Mouse (Mus musculus) CH12.LX (cell line): Measurements from ENCODE around the gene Lactbl1. TPM values are rescaled to one million over a fixed set of nuclear protein-coding genes. Genes with fewer than 3 reads are reported as not detected.

Experiments used
- DNase-seq: peaks from one replicate; pipeline ENCODE4 v3.0.0-alpha.2; 2013; ENCODE audit errors: extremely low read depth
- H3K27ac ChIP-seq: 2 replicates; pipeline ENCODE4 v1.5.1; 2012; ENCODE audit warnings: low read depth, mild to moderate bottlenecking, control low read depth, moderate library complexity; ENCODE audit not compliant: insufficient read depth
- H3K27me3 ChIP-seq: replicated peaks from 2 replicates; pipeline ENCODE3; 2012; ENCODE audit warnings: inconsistent platforms
- H3K36me3 ChIP-seq, 2 experiments: replicated peaks in 1 of 2; 2 replicates each; pipeline versions ENCODE3 to v1.6.1; 2012; ENCODE audit warnings: inconsistent platforms in 1 of 2, low read length in 1 of 2, mild to moderate bottlenecking in 1 of 2, mixed read lengths in 1 of 2, moderate library complexity in 1 of 2; ENCODE audit not compliant: control insufficient read depth in 1 of 2, insufficient read depth in 1 of 2
- H3K4me1 ChIP-seq, 2 experiments: 2 replicates each; pipeline ENCODE4 v1.6.1; 2012; ENCODE audit warnings: inconsistent platforms in 1 of 2, moderate library complexity in 1 of 2; ENCODE audit not compliant: insufficient read depth in 2 of 2, control insufficient read depth in 1 of 2
- H3K4me2 ChIP-seq: 2 replicates; pipeline ENCODE4 v1.6.1; 2012; ENCODE audit warnings: low read depth, mild to moderate bottlenecking, control low read depth; ENCODE audit not compliant: poor library complexity, insufficient read depth, severe bottlenecking
- H3K4me3 ChIP-seq, 3 experiments: fragments of 150-350 bp in 1 of 3; sonication (generic) in 1 of 3; replicated peaks in 1 of 3; 2 replicates each; pipeline versions ENCODE3 to v1.5.1; 2011 to 2012; ENCODE audit warnings: low read depth in 2 of 3, low read length in 2 of 3, mild to moderate bottlenecking in 2 of 3, moderate library complexity in 2 of 3, control low read depth in 1 of 3, improper control_type of control experiment in 1 of 3, inconsistent platforms in 1 of 3, mixed read lengths in 1 of 3; ENCODE audit not compliant: poor library complexity in 1 of 3
- H3K79me2 ChIP-seq: replicated peaks from 2 replicates; pipeline ENCODE4 v1.6.1; 2012; ENCODE audit warnings: mild to moderate bottlenecking, moderate library complexity; ENCODE audit not compliant: control insufficient read depth, poor library complexity, insufficient read depth, severe bottlenecking; ENCODE audit errors: extremely low read depth
- H3K9ac ChIP-seq: 2 replicates; pipeline ENCODE4 v1.6.1; 2012; ENCODE audit warnings: low read depth, mild to moderate bottlenecking, control low read depth, moderate library complexity; ENCODE audit not compliant: insufficient read depth
- H3K9me3 ChIP-seq: replicated peaks from 2 replicates; pipeline ENCODE3; 2012; ENCODE audit warnings: low read length, inconsistent platforms, mixed read lengths
- CHD1 ChIP-seq: IDR thresholded peaks from 2 replicates; pipeline ENCODE4 v1.6.1; 2012; ENCODE audit warnings: low read depth, low read length, improper control_type of control experiment, inconsistent platforms
- CHD2 ChIP-seq: IDR thresholded peaks from 2 replicates; pipeline ENCODE4 v1.6.1; 2011; ENCODE audit warnings: low read length, improper control_type of control experiment
- ELF1 ChIP-seq: IDR thresholded peaks from 2 replicates; pipeline ENCODE4 v1.6.1; 2014; ENCODE audit warnings: low read depth, mild to moderate bottlenecking, inconsistent platforms, low read length, improper control_type of control experiment
- EP300 ChIP-seq: IDR thresholded peaks from 2 replicates; pipeline ENCODE4 v1.6.1; 2011; ENCODE audit warnings: low read length, improper control_type of control experiment
- IRF4 ChIP-seq: IDR thresholded peaks from 2 replicates; pipeline ENCODE4 v1.6.1; 2014; ENCODE audit warnings: low read depth, mild to moderate bottlenecking, inconsistent platforms, low read length, improper control_type of control experiment
- JUN ChIP-seq: IDR thresholded peaks from 2 replicates; pipeline ENCODE4 v1.6.1; 2011; ENCODE audit warnings: low read depth, mild to moderate bottlenecking, low read length, improper control_type of control experiment, moderate library complexity; ENCODE audit not compliant: insufficient read depth
- JUND ChIP-seq: conservative IDR thresholded peaks from 2 replicates; pipeline ENCODE4 v1.6.1; 2011; ENCODE audit warnings: low read depth, low read length, improper control_type of control experiment
- MAZ ChIP-seq: IDR thresholded peaks from 2 replicates; pipeline ENCODE4 v1.6.1; 2012; ENCODE audit warnings: low read depth, mild to moderate bottlenecking, inconsistent platforms, low read length, improper control_type of control experiment, moderate library complexity
- MEF2A ChIP-seq: IDR thresholded peaks from 2 replicates; pipeline ENCODE4 v1.6.1; 2014; ENCODE audit warnings: low read depth, mild to moderate bottlenecking, inconsistent platforms, low read length, improper control_type of control experiment, borderline replicate concordance
- MXI1 ChIP-seq: IDR thresholded peaks from 2 replicates; pipeline ENCODE4 v1.6.1; 2011; ENCODE audit warnings: mild to moderate bottlenecking, low read depth, low read length, improper control_type of control experiment
- PAX5 ChIP-seq: IDR thresholded peaks from 2 replicates; pipeline ENCODE4 v1.6.1; 2012; ENCODE audit warnings: low read length, inconsistent platforms, mixed read lengths
- POLR2A ChIP-seq: IDR thresholded peaks from 2 replicates; pipeline ENCODE4 v1.6.1; 2011; ENCODE audit warnings: low read depth, mild to moderate bottlenecking, improper control_type of control experiment, low read length
- POLR2AphosphoS2 ChIP-seq: IDR thresholded peaks from 2 replicates; pipeline ENCODE4 v1.6.1; 2011; ENCODE audit warnings: low read depth, low read length, improper control_type of control experiment
- RAD21 ChIP-seq: IDR thresholded peaks from 2 replicates; pipeline ENCODE4 v1.6.1; 2011; ENCODE audit warnings: low read depth, mild to moderate bottlenecking, low read length, improper control_type of control experiment, moderate library complexity
- RCOR1 ChIP-seq: conservative IDR thresholded peaks from 2 replicates; pipeline ENCODE4 v1.6.1; 2012; ENCODE audit warnings: low read depth, mild to moderate bottlenecking, inconsistent platforms, low read length, improper control_type of control experiment
- SIN3A ChIP-seq: IDR thresholded peaks from 2 replicates; pipeline ENCODE4 v1.6.1; 2012; ENCODE audit warnings: low read length, improper control_type of control experiment, inconsistent platforms
- TBP ChIP-seq: conservative IDR thresholded peaks from 2 replicates; pipeline ENCODE4 v1.6.1; 2011; ENCODE audit warnings: low read depth, low read length, improper control_type of control experiment
- TCF12 ChIP-seq: IDR thresholded peaks from 2 replicates; pipeline ENCODE4 v1.6.1; 2014; ENCODE audit warnings: low read depth, mild to moderate bottlenecking, inconsistent platforms, low read length, improper control_type of control experiment
- USF1 ChIP-seq: IDR thresholded peaks from 2 replicates; pipeline ENCODE4 v1.6.1; 2014; ENCODE audit warnings: low read depth, mild to moderate bottlenecking, inconsistent platforms, low read length, improper control_type of control experiment
- USF2 ChIP-seq: conservative IDR thresholded peaks from 2 replicates; pipeline ENCODE4 v1.6.1; 2011; ENCODE audit warnings: low read depth, low read length, improper control_type of control experiment
- ZC3H11A ChIP-seq: IDR thresholded peaks from 2 replicates; pipeline ENCODE4 v1.6.1; 2012; ENCODE audit warnings: low read depth, mild to moderate bottlenecking, inconsistent platforms, low read length, improper control_type of control experiment
- ZKSCAN1 ChIP-seq: IDR thresholded peaks from 2 replicates; pipeline ENCODE4 v1.6.1; 2012; ENCODE audit warnings: low read depth, inconsistent platforms, low read length, improper control_type of control experiment, borderline replicate concordance
- ZMIZ1 ChIP-seq: IDR thresholded peaks from 2 replicates; pipeline ENCODE4 v1.6.1; 2012; ENCODE audit warnings: low read depth, mild to moderate bottlenecking, inconsistent platforms, low read length, improper control_type of control experiment
- dilution Hi-C: fragments of 300-500 bp; cut with MboI; formaldehyde crosslinking; loops from 2 replicates; pipeline ENCODE4 v1.14.3; 2020; ENCODE audit warnings: low sequenced_read_pairs; ENCODE audit not compliant: extremely low pct_unique_long_range_greater_than_20kb, extremely low pct_ligation_motif_present
- in situ Hi-C: fragments of 300-500 bp; cut with MboI; formaldehyde crosslinking; loops from 3 replicates; pipeline ENCODE4 v1.14.3; 2019; ENCODE audit warnings: low sequenced_read_pairs, low pct_ligation_motif_present, low pct_unique_long_range_greater_than_20kb, mixed read lengths
- polyA plus RNA-seq: library from polyadenylated mRNA; unstranded; fragments of >175 nt; gene quantifications from 2 replicates; pipeline ENCODE4 v1.2.1, GENCODE M21; 2012; ENCODE audit warnings: low read depth; ENCODE audit not compliant: insufficient read length
- total RNA-seq, 2 experiments: library from RNA; depleted of rRNA; stranded (reverse); fragments of 300-350 nt in 1 of 2; fragments of >200 nt in 1 of 2; gene quantifications; 2 replicates each; pipeline ENCODE4 v1.2.3; 2012 to 2014

Gene Lactbl1
- total and polyA plus RNA-seq, 3 experiments = not detected

DNA sequence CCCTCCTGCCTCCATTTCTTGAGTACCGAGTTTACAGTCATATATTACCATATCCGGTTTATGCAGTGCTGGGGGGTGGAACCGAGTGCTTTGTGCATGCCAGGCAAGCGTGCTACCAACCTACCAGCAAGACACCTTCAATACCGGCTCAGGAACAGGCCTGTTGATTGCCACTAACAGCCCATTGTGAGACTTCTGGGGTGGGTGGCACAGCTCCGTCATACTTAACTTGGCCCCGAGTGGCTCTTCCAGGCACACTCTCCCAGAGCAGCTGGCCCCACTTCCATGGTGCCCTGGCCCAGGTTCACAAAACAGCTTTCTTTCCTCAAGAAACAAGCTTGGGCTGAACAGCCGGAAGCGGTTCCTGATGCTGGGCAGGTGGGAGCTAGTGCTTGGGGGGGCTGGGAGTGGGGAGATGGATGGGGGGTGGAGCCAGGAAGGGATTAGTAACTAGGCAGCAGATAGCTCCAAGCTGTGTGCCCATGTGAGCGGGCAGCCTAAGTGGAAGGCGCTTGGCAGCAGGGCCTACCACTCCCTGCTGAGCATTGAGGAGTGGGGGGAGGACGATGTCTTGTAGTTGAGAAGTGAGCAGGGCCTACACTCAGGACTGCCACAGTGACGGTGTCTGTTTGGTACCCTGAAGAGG lies 29.6 kb downstream of the Lactbl1 start:
- Histone ChIP-seq H3K4me3 (no peak overlapping the region), H3K4me1 (no peaks in the 10 kb centered on the region), H3K9ac (no peak overlapping the region), H3K9me3 (peaks cover 2% of the 10 kb centered on the region), H3K27ac (no peak overlapping the region), H3K27me3 (peaks cover 73% of the 10 kb centered on the region), H3K79me2 (no peaks in the 10 kb centered on the region), H3K36me3 (no peaks in the 10 kb centered on the region), H3K4me2 (no peak overlapping the region)
- dilution Hi-C loops (no loop called here), in situ Hi-C loops (no loop called here)
- TF ChIP-seq ELF1 (no peak), ZMIZ1 (no peak), SIN3A (no peak), ZC3H11A (no peak), RAD21 (no peak), USF1 (no peak), ZKSCAN1 (no peak)
- no peak for DNase-seq

GRCm38 (mm10) chr4:136652528-136652910 lies 30.1 kb downstream of the Lactbl1 start:
- Histone ChIP-seq H3K4me3 (no peak overlapping the region), H3K27ac (no peak overlapping the region), H3K27me3 (peaks cover 76% of the 10 kb centered on the region), H3K9ac (no peak overlapping the region), H3K9me3 (no peaks in the 10 kb centered on the region), H3K79me2 (no peaks in the 10 kb centered on the region), H3K4me1 (no peaks in the 10 kb centered on the region), H3K36me3 (no peaks in the 10 kb centered on the region), H3K4me2 (no peak overlapping the region)
- DNase-seq = no peak
- TF ChIP-seq USF2 (no peak), RCOR1 (no peak), ZC3H11A (no peak), POLR2A (no peak), POLR2AphosphoS2 (no peak), JUND (no peak), CHD2 (no peak), PAX5 (no peak)
- in situ Hi-C loops = no loop called here
- dilution Hi-C loops = no loop called here

GRCm38 (mm10) chr4:136653019-136653418 lies 30.6 kb downstream of the Lactbl1 start:
- TF ChIP-seq MAZ (no peak), IRF4 (no peak), POLR2A (no peak), MXI1 (no peak), ELF1 (no peak), JUN (no peak), TCF12 (no peak), CHD1 (no peak), TBP (no peak), MEF2A (no peak), USF1 (no peak), EP300 (no peak)
- in situ Hi-C loops = no loop called here
- no peak overlapping the region for H3K4me3 ChIP-seq
- no peak for DNase-seq
- no peaks in the 10 kb centered on the region for H3K9me3 ChIP-seq
- H3K9ac ChIP-seq = no peak overlapping the region
- no peak overlapping the region for H3K4me2 ChIP-seq
- 0 out of 4 replicates have a peak, but pooled peaks cover 0 to 3% of the 10 kb centered on the region in 2 experiments for H3K4me1 ChIP-seq
- dilution Hi-C loops = no loop called here
- no peak overlapping the region for H3K27ac ChIP-seq
- no peaks in the 10 kb centered on the region for H3K36me3 ChIP-seq
- no peaks in the 10 kb centered on the region for H3K79me2 ChIP-seq
- H3K27me3 ChIP-seq = peaks cover 75% of the 10 kb centered on the region
